Mouse (Mus musculus): ENCODE data around the gene Cwc22.

Cwc22 gene

DNA sequence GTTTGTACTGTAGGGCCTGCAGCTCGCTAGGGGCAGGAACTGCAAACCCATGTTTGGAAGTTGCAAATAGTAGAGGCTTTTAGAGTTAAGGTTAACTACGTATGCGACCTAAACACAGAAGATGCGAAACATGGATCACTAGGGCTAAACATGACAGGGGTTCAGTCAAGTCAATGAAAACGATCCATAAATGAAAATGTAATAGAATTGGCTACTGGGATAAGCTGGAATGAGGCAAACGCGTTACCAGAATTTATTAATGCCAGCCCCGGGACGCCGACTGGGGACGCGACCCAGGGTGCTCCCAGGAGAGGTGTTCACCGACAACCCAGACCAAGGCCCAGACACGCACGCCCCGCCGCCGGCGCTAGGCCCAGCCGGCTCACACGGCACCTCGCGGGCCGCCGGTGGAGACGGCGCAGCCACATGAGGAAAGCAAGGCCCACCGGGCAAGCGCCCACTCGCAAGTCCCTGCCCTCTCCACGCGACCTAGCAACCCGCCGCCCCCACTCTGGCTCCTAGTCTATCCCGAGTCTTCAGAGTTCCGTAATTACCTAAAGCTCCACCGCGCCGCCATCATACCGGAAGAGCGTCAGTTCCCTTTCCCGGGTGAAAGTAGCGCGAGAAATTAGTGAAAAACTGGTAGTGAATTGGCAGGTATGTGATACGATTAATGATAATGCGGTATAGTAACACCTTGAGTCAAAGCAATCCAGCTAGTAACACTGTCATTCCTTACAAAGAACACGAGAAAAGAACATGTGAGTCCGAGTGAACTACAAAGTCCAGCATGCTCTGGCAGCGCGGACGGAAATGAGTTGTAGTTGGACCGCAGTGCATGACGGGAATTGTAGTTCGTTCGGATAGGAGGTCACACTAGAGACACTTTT, at the start of gene Cwc22:
Cwc22 (minus strand) TSS at position 780 of the 890 bp plus-strand sequence.
- peak; percentile 93 for DNase-seq (ENCODE audit: low spot score)

DNA sequence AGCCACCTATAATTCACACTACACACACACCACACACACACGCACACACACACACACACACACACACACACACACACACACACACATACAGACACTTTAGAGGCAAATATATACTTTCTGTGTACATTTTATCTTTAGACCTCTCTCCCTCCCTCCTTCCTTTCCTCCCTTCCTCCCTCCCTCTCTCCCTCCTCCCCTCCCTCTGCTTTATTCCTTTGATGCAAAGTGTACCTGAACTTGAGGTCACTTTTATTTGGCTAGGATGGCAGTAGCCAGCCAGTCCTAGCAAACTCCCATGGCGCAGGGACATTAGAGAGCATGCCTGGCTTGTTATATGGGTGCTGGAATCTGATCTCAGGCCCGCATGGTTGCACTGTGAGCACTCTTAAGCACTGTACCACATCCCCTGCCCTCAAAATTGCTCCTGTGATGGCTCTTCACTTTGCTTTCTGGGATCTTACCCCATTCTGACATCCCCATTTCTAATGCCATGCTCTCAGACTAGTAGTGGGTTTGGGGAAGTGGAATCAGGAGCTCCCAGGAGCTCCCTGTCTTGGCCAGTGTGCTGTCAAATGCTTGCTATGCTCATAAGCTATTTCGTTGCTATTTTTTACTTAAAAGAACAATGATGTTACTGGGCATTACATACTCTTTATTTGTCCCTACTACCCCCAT, 47.7 kb upstream of the Cwc22 start:
- DNase-seq (ENCODE audit: low spot score), result no peak

DNA sequence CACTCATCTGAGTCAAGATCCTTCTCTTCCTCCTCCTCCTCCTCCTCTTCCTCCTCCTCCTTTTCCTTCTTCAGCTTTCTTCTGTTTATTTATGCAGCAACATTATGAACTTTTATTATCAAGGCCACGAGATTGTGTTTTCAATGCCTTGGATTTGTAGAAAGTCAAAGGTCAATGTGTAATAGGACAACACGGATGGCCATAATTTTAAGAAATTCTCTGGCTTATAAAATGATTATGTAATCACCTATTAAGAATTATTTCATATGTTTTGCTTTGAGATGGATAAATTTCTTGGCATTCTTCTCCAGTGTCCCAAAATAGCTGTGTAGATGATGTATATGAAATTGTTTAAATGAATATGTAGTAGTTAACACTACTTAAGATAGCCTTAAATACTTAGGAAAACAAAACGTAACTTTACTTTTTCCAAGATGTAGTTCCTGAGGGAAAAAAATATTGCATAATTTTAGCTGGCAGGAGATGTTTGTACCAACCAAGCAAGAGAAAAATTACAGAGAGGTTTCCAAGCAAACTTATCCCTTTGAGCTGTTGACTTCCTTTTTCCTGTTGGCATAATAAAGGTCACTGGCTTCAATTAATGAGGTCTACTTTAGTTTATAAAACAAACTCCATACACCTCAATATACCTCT, 46.9 kb upstream of the Cwc22 start:
- no peak for DNase-seq (ENCODE audit: low spot score)

DNA sequence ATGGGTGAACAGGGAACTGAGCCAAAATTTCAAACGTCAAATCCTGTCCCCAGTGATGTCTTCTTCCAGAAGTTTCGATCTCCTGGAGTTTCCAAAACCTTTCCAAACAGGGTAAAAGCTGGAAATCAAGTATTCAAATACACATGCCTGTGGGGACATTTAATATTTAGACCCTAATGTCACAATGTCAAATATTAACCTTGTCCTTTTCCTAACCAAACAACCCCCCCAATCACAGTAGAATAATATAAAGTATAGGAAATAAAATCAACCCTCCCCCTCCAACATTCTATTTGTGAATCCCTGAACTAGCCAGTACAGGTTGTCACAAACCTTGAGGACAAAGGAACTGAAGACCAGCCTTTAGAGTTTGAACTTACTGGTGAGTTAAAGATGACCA, 44.6 kb upstream of the Cwc22 start:
- no peak for DNase-seq (ENCODE audit: low spot score)

DNA sequence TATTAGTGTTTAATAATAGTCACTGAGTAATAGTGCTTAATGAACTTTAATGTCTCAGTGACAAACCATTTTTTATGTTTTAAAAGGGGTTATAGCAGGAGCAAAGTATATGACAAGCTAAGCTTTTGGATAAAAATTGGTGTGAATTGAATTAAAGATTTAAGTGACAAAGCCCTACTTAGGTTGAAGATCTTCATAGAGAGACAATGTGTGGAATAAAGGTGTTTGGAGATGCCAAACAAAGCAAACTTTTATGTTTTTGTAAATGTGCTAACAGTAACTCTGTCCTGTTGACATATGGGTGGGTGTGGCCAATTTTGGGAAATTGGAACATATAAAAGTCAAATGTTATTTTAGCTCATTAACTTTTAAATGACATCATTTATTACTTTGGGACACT, 43.9 kb upstream of the Cwc22 start:
- no peak for DNase-seq (ENCODE audit: low spot score)

DNA sequence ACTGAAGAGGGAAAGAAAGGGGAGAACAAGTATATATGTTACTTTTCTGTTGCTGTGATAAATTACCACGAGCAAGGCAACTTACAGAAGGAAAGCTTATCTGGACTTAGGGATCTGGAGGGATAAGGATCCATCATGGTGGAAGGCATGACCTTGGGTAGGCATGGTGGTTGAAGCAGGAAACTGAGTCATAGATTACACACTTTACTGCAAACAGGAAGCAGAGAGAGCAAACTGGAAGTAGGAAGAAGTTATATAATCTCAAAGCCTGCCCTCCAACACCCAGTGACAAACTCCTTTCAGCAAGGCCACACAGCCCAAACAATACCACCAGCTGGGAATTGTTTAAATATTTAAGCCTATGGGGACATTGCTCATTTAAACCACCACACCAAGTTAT, 43.2 kb upstream of the Cwc22 start:
- DNase-seq (ENCODE audit: low spot score), result no peak

DNA sequence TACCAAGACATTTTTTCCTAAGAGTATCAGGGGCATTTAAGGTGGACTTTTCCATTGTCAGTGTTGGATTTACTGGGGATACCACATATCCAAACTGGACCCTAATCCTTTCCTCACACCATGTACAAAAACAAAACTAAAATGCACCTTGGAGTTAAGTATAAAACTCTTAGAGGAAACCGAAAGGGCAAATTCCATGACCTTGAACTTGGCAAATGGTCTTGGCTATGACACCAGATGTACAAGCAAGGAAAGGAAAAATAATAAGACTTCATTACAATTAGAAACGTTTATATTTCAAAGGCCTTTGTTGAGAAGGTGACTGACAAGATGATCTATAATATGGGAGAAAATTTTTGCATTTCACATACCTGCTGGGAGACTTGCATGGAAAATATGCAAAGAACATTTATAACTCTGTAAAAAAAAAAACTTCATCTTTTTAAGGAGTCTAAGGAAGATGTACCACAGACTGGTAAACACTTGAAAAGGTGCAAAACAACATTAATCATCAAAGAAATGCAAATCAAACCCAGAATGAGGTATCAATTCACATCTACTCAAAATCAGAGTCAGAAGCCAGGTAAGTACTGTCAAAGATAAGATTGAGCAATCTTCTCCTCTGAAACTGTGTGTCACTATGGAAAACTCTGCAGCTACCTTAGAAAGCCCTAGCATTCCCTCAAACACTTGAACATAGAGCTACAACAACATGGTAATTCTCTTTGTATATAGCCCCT, 40.0 kb upstream of the Cwc22 start:
- no peak for DNase-seq (ENCODE audit: low spot score)

DNA sequence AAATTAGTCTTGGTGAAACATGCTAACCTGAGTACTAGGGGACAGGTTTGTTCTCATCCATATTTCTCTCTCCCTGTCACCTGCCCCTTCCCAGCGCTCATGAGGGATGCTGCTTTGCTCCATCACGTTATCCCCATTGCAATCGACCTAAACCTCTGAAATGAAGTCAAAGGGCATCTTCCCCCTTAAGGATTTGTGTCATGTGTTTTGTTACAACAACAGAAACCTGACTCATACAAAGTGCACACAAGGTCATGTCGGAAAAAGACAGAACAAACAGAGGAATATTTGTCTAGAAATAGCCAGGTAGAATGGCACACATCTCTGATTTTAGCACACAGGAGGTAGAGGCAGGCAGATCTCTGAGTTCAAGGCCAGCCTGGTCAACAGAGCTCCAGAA, 38.0 kb upstream of the Cwc22 start:
- DNase-seq (ENCODE audit: low spot score), result no peak

DNA sequence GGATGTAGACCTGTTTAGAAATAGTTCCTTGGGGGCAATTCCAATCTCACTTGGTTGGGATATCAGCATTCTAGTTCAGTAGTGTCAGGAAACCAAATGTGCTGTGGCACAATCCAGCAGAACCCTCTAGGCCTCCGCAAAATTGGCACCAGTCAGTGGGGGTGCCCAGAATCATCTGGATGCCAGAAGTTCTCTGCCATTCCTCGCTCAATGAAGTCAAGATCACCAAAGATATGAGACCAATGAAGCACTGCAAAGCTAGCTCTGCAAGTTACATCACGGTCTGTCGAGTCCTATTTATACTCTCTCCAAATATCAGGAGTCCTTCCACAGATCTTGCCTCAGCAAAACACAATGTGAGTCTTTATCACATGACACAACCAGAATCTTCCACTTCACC, 35.7 kb upstream of the Cwc22 start:
- no peak for DNase-seq (ENCODE audit: low spot score)

DNA sequence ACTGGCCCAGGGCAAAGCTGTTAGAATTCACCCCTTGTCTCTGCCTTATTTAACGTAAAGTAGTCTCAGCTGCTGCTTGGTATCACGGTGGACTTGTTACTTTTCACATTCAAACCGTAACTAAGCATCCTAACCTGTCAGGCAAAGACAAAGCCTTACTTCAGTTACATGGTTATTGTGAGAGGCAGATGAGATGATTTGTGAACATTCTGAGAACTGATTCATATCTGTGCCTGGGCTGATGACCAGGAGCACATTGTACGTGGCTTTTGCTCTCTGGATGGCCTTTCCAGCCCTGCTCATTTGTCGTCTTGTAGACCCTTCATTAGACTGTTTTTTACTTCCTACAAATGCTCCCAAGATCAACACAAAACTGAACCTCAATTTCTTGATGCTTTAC, 34.5 kb upstream of the Cwc22 start:
- DNase-seq (ENCODE audit: low spot score), result no peak

DNA sequence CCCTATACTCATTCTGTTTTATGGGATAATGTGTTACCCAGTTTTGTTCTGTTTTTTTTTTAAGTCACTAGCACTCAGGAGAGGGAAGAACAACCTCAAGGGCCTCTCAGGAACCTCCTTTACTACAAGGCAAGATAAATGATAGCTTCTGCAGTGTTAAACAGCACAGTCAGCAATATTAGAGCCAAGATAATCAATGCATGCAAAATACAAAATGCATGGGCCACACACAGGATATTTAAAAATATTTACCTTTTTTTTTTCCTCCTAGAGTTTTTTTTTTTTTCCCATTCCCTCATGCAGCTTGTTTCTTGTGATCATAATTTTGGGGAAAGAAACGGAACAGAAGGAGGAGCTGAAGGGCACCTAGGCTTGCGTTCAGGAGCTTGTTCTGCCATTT, 33.3 kb upstream of the Cwc22 start:
- no peak for DNase-seq (ENCODE audit: low spot score)

DNA sequence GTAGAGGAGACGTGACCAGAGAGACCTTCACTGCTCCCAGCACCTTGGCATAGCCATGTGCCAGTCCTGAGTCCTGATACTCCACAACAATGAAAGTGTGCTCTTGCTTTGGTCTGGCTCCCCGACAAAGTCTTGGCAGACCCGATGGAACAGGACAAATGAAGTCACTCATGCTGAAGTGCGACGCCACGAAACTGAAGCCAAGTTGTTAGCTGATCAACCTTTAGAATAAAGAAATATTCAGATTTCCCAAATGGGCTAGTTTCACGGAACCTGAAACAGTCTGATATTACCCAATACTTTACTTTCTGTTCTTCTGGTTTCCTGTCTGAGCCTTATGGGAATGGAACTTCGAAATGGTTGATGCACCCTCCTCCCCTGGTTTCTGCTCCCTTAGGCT, 32.9 kb upstream of the Cwc22 start:
- DNase-seq (ENCODE audit: low spot score), result no peak

DNA sequence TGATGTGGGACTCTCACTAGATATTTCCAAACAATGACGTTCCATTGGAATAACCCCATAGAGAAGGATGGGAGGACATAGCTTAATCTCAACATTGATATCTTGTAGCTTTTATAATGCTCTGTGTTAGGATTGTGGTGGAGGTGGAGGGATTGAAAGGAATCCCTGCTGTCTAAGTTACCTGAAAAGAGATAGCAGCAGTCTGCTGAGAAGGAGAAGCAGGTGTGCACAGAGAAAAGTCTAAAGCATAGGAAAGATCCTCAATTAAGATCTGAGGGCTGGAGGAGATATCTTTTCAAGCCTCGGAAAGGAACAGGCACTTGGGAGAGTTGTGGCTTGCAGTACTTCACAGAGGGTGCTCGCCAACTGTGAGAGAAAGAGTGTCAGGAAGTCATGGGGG, 32.1 kb upstream of the Cwc22 start:
- no peak for DNase-seq (ENCODE audit: low spot score)

DNA sequence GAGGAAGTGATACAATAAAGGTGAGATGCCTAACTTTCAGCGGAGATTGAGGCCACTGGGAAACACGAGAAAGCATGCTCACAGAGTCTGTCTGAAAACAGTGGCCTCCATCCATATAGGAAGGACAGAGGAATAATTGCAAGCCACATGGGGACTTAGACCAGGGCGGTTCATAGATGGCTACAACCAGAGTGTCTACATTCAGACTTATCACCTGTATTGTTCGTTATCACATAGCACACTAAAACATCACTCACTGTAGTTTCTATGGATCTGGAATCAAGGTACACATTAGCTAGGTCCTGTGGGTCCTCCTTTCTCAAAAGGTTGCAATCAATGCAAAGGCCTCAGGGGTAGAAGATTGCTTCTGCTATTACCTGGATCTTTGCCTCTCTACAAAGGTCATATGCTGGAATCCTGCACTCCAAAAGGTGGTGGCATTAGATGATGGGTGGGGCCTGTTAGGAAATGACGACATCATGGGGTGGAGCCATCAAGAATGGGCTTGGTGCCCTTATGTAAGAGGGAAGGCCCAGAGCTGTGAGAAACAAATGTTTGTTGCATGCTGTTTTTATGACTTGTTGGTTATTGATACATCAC, 30.2 kb upstream of the Cwc22 start:
- DNase-seq (ENCODE audit: low spot score), result no peak

DNA sequence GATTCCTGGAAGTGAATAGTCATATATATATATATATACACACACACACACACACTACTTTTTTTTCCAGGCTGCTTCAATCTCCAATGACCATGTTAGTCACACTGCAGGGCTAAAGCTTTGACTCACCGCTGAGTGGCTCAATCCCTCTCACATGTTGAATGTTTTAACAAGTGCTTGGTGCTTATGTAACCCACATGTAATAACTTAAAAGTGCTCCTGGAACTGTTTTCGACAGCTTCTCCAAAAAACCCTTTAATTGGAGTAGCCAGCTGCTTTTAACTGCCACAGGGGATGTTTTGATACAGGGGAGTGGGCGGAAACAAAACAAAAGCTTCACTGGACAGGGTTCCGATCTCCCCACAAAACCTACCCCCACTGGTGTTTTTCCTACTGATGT, 29.4 kb upstream of the Cwc22 start:
- peak; percentile 5 for DNase-seq (ENCODE audit: low spot score)

DNA sequence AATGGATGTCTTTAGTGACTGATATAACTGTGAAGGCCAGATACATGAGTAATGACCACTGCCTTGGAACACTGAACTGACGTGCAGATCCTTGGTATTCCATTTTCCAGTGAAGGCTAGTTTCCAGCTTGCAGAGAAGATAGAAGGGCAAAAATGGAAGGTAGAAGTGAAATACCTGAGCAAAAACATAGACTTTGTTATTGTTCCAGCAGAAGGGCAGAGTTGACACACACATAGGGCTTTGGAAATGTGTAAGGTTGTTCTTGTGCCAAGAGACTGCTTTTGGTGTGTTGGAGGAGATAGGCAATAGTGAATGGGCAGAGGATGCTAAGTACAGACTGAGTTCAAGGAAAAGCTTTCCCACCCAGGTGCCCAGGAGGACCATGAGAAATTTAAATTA, 28.8 kb upstream of the Cwc22 start:
- no peak for DNase-seq (ENCODE audit: low spot score)

DNA sequence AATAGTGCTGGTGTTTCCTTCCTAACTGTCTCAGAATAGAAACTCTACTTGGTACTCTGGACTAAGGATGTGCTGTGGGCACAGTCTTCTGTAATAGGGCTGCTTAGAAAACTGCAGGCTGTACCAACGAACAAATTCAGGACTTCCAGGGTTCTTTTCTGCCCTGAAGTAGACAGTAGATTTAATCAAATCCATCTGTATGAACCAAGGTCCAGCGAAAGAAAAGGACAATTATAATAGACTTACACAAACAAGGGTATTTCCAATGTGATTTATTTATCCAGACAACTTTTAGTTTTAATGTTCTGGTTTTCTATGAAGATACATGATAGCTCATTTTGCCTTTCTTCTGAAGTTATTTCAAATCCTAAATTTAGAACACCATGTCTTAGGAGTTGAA, 28.2 kb upstream of the Cwc22 start:
- DNase-seq (ENCODE audit: low spot score), result no peak

DNA sequence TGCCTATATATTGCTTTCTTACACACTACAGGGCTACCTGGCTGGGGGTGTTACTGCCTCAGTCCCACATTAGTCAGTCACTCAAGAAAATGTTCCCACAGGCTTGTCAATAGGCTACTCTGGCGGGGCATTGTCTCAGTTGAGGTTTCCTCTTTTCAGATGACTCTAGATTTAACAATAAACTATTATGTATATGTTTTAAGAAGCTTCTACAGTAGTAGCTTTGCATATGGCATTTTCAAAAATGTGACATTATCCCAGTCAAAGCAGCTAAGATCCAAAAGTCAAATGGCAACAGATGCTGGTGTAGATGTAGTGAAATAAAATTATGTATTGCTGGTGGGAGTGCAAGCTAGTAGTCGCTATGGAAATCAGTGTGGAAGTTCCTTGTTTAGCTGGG, 27.1 kb upstream of the Cwc22 start:
- no peak for DNase-seq (ENCODE audit: low spot score)

DNA sequence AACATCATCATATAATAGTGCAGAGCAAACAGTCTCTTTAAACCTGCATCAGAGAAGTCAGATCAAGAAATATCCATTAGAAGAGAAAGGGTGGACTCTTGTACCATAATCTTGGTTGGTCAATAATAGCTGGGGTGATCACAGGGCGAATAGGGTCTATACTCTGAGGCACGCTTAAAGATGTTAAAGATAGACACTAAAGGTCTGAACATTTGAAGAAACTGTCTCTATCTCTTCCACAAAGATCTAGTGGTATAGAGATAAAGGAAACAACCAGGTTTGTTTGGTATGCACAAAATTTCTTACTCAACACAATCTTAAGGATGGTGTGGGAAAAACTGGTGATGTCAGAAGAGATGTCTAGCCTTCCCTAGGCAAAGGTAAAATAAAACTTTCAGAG, 26.4 kb upstream of the Cwc22 start:
- no peak for DNase-seq (ENCODE audit: low spot score)

DNA sequence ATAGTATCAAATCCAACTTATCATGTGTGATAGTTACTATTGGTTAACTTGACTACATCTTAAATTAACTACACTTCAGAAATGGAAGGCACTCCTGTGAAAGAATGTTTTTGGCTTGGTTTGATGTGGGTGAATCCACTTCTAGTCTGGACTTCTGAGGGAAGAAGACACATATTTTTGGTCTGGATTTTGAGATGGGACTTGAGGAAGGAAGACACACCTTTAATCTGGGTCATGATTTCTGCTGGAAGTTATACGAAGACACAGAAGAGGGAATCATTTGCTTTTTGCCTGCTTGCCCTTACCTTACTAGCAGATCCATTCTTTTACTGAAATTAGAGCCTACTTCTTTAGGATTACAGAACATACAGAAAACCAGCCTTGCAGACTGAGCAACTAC, 25.7 kb upstream of the Cwc22 start:
- DNase-seq (ENCODE audit: low spot score), result no peak

DNA sequence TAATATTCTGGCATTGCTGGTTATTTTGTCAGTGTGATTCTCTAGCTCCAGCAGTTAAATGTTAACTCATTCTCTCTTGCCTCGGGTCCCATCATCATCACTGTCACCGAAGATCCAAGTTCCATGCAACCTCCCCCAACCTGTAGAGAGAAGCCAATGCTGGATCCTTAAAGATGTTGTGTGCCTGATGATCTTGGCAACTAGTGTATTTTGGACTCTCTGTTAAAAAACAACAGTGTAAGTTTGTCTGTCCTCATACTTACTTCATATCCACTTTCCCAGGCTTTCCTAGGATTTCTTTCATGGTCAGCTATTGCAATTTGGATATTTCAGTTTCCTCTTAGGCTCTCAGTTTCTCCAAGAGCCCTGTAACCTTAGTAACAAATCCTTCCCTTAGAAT, 25.2 kb upstream of the Cwc22 start:
- DNase-seq (ENCODE audit: low spot score), result no peak

DNA sequence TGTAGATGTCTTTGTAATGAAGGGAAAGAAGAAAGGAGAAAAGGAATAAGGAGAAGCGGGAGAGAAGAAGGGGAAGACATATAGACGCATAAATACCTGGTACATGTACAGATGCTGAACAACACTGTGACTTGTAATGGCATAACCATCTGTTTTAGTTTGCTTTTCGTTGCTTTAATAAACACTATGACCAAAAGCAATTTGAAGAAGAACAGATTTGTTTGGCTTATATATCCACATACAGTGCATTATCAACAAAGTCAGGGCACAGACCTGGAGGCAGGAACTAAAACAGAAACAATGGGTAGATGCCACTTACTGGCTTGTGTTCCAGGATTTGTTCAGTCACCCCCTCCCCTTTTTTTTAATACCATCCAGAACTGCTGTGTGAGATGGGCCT, 24.4 kb upstream of the Cwc22 start:
- no peak for DNase-seq (ENCODE audit: low spot score)
